Mouse (Mus musculus): ENCODE measurements at regions not wholly inside any gene's neighbourhood (a gene's known extent, or its start where the extent isn't known, plus 50 kb on each side); places are given as distances from the start of the nearest gene placed in this dataset.

GRCm38 (mm10) chr4:58699236-58699798, 88.2 kb downstream of the Olfr267 start:
- TF ChIP-seq CTCF (IDR thresholded peaks at IDR 0.05) = no peak
- TF ChIP-seq EP300 (IDR thresholded peaks at IDR 0.05) = no peak

All from lung, postnatal 0 days (tissue).